Mouse (Mus musculus): Measurements from ENCODE around the gene Atp5j.

Gene Atp5j

DNA sequence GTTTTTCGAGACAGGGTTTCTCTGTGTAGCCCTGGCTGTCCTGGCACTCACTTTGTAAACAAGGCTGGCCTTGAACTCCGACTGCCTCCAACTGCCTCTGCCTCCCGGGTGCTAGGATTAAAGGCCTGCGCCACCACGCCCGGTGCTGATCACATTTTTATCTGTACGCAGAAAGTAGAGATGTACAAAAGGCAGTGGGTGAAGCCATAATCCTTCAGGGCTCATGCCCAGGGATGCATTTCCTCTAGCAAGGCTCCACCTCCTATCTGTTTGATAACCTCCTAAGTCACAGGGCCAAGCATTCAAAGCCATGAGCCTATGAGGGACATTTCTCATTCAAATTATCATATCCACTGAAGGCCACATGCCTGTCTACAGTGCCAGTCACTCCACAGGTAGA is 27.6 kb downstream of the Atp5j start:
- DNase-seq (ENCODE audit: low spot score in 2 of 2), result no peak

DNA sequence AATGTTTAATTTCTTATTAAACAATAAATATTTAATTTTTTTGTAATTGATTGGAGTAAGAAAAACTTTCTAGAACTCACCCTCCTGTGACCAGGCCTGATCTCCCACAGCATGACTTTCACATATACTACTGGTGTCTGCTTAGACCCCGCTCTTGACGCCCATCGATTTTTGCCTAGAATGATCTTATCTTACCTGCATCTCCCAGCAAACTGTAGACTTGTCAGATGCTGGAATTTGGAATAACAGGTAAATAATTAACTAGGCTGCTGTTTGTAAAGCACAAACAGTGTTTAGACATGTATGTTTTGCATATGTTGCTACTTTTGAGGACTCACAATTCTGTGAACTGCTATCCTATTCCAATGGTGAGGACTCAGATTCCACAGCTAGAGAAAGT is 29.2 kb downstream of the Atp5j start:
- no peak for DNase-seq (ENCODE audit: low spot score in 2 of 2)

DNA sequence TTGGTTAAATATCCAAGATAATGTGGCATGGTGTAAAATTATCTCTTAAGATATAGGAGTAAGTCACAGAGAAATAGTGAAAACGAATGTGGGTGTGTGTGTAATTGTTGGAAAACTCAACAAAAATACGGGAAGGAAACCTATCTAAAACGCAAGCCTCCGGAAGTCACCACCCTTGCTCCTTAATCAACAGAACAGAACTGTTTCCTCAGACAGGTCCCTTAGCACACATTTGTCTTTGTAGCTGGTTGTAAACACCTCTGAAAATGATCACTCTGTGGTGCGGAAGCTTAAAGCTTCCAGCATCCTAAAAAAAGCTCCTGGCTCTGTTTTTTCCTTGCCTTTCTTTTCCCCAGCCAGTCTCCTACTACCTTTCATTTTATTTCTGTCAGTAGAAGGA is 30.6 kb downstream of the Atp5j start:
- DNase-seq (ENCODE audit: low spot score in 2 of 2), result no peak

DNA sequence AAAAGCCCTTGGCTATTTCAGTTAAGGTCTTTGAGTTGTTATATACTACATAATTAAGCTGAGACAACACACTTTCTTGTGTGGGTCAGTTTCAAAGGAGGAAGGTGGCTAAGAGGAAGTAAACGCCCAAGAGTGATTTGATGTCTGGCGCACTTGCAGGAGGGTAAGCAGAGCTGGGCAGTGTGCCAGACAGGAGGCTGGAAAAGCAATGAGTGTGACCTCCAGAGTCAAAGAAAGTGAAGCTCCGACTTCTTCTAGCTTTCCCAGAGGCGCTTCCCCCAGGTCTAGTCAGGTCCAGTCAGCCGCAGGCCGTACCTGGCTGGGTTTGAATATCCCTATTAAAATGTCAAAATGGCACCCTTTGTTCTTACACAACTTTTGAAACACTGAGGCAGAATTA is 33.2 kb downstream of the Atp5j start:
- DNase-seq (ENCODE audit: low spot score in 2 of 2), result peak; percentile 38 to 46

DNA sequence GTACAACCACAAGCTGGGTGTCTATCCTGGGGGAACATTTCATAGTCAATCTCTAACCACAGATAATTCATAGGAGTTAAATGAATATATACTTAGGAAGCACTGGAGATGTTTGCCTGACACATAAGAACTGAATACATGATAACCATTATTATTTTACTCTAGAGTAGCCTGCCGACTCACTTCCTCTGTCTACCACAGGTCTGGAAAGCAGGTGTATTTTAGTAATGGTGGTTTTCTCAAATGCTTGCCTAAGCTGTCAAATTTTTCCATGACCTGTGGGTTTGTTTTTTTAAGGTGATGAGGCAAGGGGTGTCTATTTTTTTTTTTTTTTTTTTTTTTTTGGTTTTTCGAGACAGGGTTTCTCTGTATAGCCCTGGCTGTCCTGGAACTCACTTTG is 35.4 kb downstream of the Atp5j start:
- no peak for DNase-seq (ENCODE audit: low spot score in 2 of 2)

DNA sequence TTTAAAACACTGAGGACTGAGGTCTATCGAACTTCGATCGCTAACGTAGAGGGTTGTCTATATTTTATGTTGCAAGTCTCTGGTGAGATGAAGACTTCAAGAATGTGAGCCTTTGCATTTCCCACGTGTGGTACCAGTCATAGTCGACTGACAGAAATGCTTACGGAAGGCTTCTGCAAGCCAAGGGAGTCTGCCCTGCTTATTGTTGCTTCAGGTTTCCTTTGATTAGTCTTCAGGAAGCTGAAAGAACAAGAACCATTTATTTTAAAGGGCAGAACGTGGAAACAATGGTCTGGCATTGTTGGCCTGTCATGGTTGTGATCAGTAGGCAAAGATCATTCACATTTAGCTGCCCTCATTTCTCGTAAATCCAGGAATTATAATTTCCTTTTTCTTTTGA is 38.7 kb downstream of the Atp5j start:
- no peak for DNase-seq (ENCODE audit: low spot score in 2 of 2)

DNA sequence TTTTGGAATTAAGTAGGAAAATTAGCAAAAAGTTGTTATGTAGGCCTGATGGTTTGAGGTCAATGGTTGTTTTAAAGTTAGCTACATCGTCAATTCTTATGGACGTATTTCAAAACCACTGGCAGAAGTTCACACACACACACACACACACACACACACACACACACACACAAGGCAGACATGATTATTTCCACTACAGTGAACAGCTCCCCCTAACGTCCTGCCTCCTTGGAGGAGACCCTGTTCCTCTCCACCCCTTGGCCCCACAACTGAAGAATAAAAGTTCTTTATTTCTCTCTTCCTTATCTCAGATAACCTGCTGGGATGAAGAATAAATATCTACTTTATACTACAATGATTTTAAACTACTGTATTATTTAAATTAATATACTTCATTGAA is 40.1 kb downstream of the Atp5j start:
- DNase-seq (ENCODE audit: low spot score in 2 of 2), result no peak

DNA sequence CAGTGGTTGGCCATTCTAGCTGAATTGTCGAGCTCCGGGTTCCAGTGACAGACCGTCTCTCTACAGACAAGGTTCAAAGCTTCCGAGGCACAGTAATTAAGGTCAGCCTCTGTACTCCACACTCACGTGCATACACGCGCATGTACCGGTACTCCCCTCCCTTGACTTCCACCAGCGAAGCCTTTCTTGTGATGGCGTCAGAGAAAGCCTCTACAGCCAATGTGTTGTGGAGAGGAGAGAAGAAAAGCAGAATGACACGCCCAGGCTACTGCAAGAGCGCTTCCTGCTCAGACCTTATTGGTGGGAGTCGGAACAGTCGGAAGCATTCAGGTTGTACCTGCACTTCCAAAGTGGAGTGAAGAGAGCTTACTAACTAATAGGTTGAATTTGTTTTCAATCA is 42.0 kb downstream of the Atp5j start:
- DNase-seq (ENCODE audit: low spot score in 2 of 2), result no peak

DNA sequence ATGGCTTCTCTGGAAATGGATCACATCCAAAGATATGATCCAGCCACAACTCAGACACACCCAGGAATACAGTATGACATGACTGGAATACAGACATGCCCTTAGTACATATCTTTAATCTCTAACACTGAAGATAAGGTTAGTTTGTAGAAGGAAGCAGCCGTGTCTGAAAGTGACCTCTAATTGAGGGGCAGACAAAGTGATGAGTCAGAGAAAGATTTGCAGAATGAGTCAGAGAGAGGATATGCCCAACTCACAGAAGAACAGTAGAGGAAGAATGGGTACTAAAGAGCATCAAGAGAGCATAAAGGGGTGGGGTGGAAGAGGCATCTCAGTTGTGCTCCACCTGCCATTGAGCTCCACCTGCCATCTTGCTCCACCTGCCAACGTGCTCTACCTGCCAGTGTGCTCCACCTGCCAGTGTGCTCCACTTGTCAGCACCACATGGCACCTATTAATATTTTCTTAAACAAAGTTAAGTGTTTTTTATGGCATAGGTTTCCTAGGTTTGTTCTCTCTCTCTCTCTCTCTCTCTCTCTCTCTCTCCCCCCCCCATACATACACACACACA is 44.7 kb downstream of the Atp5j start:
- no peak for DNase-seq (ENCODE audit: low spot score in 2 of 2)

DNA sequence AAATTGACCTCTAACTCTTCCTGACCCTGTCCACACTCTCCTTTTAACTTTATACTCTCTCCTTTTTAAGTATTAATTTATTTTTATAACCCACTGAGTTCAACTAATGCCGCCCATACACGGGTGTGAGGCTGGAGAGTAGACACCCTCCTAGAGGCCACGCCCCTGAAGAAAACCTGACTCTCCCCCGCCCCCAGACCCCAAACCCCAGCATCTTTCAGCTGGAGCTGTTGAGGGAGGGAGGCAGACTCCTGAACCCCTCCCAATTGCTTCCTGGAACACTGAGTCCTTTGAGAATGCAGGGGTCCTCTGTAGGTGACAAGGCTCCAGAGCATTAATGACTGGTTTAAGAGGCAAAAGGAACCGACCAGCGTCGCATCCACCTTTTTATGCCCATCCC is 50.5 kb downstream of the Atp5j start:
- DNase-seq (ENCODE audit: low spot score in 2 of 2), result no peak

DNA sequence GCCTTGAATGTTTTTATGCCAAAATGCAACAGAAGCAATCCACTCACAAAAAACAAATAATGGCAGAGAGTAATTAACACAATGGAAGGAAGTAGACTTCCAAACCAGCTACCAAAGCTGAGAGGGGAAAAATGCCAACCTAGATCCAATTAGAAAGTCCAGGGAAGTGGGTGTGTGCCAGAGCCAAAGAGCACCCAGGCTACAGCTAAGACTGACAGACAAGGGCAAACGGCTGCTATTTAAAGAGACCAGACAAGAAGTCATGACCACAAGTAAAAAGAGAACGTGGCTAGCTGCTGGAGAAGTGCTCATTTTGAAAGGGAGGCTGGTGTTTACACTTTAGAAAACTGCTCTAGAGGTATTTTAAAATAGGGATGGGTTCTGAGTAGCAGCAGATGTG is 52.1 kb downstream of the Atp5j start:
- peak; percentile 33 to 34 for DNase-seq (ENCODE audit: low spot score in 2 of 2)

DNA sequence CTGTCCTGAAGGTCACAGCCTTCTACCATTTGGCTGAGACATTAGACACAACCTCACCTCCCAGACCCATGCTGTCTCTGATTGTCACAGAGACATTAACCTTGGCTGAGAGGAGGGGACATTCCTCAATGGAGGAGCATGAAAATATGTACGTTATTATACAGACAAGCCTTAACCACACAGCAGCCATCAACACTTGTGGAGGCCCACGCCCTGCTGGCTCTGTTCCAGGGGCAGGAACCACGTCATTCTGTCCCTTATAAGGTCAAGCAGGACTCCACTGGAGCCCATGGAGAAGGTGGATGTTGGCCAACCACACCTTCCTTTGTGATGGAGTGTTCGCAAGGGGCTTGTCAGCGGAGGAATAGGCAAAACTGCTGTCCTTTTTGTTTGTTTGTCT is 55.7 kb downstream of the Atp5j start:
- no peak for DNase-seq (ENCODE audit: low spot score in 2 of 2)

DNA sequence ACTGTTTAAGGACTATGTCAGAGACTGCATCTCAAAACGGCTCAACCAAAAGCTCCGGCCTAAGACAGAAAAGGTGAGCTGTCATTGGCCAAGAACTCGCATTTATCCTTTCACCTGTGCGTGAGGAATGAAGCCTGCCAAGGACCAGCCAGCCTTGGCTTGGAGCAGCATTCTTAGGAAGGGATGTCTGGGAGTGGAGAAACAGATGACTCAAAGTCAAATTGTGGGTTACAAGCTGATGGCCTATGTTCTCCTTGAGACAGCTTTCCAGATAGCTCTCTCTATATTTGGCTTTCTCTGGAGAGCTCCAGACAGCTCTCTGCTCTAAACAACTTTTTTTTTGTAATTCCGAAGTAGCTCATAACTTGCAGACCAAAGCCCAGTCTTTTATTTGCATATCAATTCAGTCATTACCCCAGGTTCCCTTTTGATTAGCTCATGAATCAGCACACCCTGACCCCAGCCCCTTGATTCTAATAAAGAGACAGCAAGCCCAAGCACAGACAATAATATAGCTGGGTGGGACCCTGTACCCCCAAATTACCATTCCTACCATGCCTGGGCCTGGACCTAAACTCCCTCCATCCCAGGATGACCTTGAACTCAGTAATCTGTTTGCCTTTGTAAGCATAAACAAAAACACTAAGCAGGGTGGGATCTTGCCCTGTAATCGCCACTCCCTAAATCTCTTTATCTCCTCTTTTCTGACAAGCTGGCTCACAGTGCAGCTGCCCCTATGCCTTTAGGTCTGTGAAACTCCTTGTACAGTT is 56.4 kb downstream of the Atp5j start:
- no peak for DNase-seq (ENCODE audit: low spot score in 2 of 2)

DNA sequence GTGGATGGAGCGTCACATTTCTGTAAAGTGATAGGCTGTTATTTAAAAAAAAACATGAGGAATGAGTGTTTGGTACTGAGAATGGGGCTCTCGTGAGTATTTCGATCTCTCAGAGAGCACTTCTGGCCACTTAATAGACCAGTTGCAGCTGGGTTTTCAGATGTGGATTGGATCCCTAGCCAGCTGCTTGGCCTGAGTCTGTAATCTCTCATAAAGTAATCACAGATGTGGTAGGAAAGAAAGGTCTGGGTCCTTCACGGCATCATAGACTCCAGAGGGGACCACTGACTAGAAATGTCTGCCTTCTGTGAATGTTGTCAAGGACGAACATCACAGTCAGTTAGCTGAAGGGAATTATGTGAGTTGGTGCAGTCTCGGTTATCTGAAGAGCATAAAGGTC is 57.0 kb downstream of the Atp5j start:
- no peak for DNase-seq (ENCODE audit: low spot score in 2 of 2)
